Mouse (Mus musculus) spleen, adult 2 months (tissue): Measurements from ENCODE around the gene Prss50. TPM values are rescaled to one million over a fixed set of nuclear protein-coding genes. Genes with fewer than 3 reads are reported as not detected.

ENCODE experiments used
- DNase-seq, 2 experiments: peaks; one replicate each; pipeline versions ENCODE4 v3.0.0 to v3.0.0-alpha.2; 2012 to 2021; ENCODE audit warnings: low spot score in 2 of 2, low read depth in 1 of 2
- H3K27ac ChIP-seq: fragments of 200-500 bp; 2 replicates; pipeline ENCODE4 v1.5.1; 2012; ENCODE audit warnings: low read length, inconsistent platforms; ENCODE audit not compliant: insufficient read depth
- H3K27me3 ChIP-seq: fragments of 200-500 bp; 2 replicates; pipeline ENCODE4 v1.6.1; 2012; ENCODE audit warnings: mild to moderate bottlenecking, moderate library complexity, low read length, inconsistent platforms; ENCODE audit not compliant: control insufficient read depth, insufficient read depth
- H3K36me3 ChIP-seq: fragments of 200-500 bp; 2 replicates; pipeline ENCODE4 v1.6.1; 2012; ENCODE audit warnings: mild to moderate bottlenecking, low read length, inconsistent platforms; ENCODE audit not compliant: control insufficient read depth, insufficient read depth
- H3K4me1 ChIP-seq: fragments of 200-500 bp; 2 replicates; pipeline ENCODE4 v1.6.1; 2011; ENCODE audit warnings: inconsistent platforms; ENCODE audit not compliant: control insufficient read depth, insufficient read depth, insufficient read length
- H3K4me3 ChIP-seq: fragments of 200-500 bp; 2 replicates; pipeline ENCODE4 v1.5.1; 2011; ENCODE audit warnings: mild to moderate bottlenecking, inconsistent platforms; ENCODE audit not compliant: insufficient read depth, insufficient read length; ENCODE audit errors: extremely low read depth
- CTCF ChIP-seq: fragments of 200-500 bp; IDR thresholded peaks from 2 replicates; pipeline ENCODE4 v1.5.1; 2011; ENCODE audit warnings: mild to moderate bottlenecking, inconsistent platforms; ENCODE audit not compliant: insufficient read depth, insufficient read length, insufficient replicate concordance; ENCODE audit errors: extremely low read depth
- POLR2A ChIP-seq: fragments of 200-500 bp; IDR thresholded peaks from 2 replicates; pipeline ENCODE4 v1.6.1; 2011; ENCODE audit warnings: low read depth, low read length, inconsistent platforms
- WGBS: fragments of 180-500 bp; shearing (Covaris S2); methylation state at CpG from one replicate; pipeline ENCODE4 v1.1.7; 2018; 5-methylcytosine and 5-hydroxymethylcytosine counted together
- polyA plus RNA-seq: library from polyadenylated mRNA; depleted of rRNA; stranded (reverse); fragments of >200 nt; gene quantifications from 2 replicates; pipeline ENCODE4 v1.2.3, GENCODE M21; 2012

Prss50 gene
- polyA plus RNA-seq, 1 experiment = 3.5 TPM

GRCm38 (mm10) chr9:110873681-110874659 lies 16.2 kb downstream of the Prss50 start:
- Histone ChIP-seq H3K4me3 (peak overlapping the region; percentile 13; the same call in 1 of the 2 replicates), H3K27ac (no peak overlapping the region), H3K27me3 (no peaks in the 10 kb centered on the region), H3K36me3 (no peaks in the 10 kb centered on the region), H3K4me1 (no peaks in the 10 kb centered on the region; the same call in 1 of the 2 replicates)
- WGBS = 31% methylated on average over 40 of the region's 40 CpGs
- no peak for DNase-seq
- TF ChIP-seq CTCF (no peak), POLR2A (no peak)

GRCm38 (mm10) chr9:110874660-110875191 lies 17.0 kb downstream of the Prss50 start:
- WGBS = 84% methylated on average over 3 of the region's 3 CpGs
- Histone ChIP-seq H3K27ac (no peak overlapping the region), H3K4me3 (no peak overlapping the region), H3K36me3 (no peaks in the 10 kb centered on the region), H3K27me3 (no peaks in the 10 kb centered on the region), H3K4me1 (no peaks in the 10 kb centered on the region; the same call in 1 of the 2 replicates)
- TF ChIP-seq POLR2A (no peak), CTCF (no peak)
- DNase-seq = no peak

GRCm38 (mm10) chr9:110875288-110875695 lies 17.5 kb downstream of the Prss50 start:
- no peak overlapping the region for H3K4me3 ChIP-seq
- no peak overlapping the region for H3K27ac ChIP-seq
- no peaks in the 10 kb centered on the region; the same call in 1 of the 2 replicates for H3K27me3 ChIP-seq
- no peak for TF ChIP-seq CTCF
- no peak for TF ChIP-seq POLR2A
- 78% methylated on average over 6 of the region's 6 CpGs for WGBS
- DNase-seq = no peak
- no peaks in the 10 kb centered on the region; the same call in 1 of the 2 replicates for H3K4me1 ChIP-seq
- no peaks in the 10 kb centered on the region for H3K36me3 ChIP-seq

GRCm38 (mm10) chr9:110877353-110877752 lies 19.6 kb downstream of the Prss50 start:
- no peak for TF ChIP-seq CTCF
- H3K36me3 ChIP-seq = no peaks in the 10 kb centered on the region
- no peaks in the 10 kb centered on the region; the same call in 1 of the 2 replicates for H3K27me3 ChIP-seq
- H3K4me1 ChIP-seq = no peaks in the 10 kb centered on the region; the same call in 1 of the 2 replicates
- DNase-seq = no peak
- peak overlapping the region; percentile 5; the same call in 1 of the 2 replicates for H3K27ac ChIP-seq
- no peak overlapping the region for H3K4me3 ChIP-seq
- 61% methylated on average over 1 of the region's 1 CpGs for WGBS

GRCm38 (mm10) chr9:110877888-110878287 lies 20.1 kb downstream of the Prss50 start:
- 77% methylated on average over 5 of the region's 5 CpGs for WGBS
- Histone ChIP-seq H3K27ac (0 out of 2 replicates have a peak overlapping the region, but pooled peaks have one; percentile 5), H3K36me3 (no peaks in the 10 kb centered on the region), H3K27me3 (no peaks in the 10 kb centered on the region; the same call in 1 of the 2 replicates), H3K4me1 (no peaks in the 10 kb centered on the region; the same call in 1 of the 2 replicates), H3K4me3 (no peak overlapping the region)
- no peak for TF ChIP-seq POLR2A
- TF ChIP-seq CTCF = no peak
- DNase-seq = no peak

GRCm38 (mm10) chr9:110879191-110879920 lies 21.6 kb downstream of the Prss50 start, which contains the start of gene Als2cl:
Gene Als2cl, plus strand, starts transcription at chr9:110879870.
- no peaks in the 10 kb centered on the region; the same call in 1 of the 2 replicates for H3K4me1 ChIP-seq
- 32% methylated on average over 12 of the region's 12 CpGs for WGBS
- DNase-seq = no peak

More at GRCm38 (mm10) chr9:110879191-110879920, 21.6 kb downstream of the Prss50 start, which contains the start of gene Als2cl:
- H3K27ac ChIP-seq = peak within 1 kb of the TSS; percentile 86
- H3K4me3 ChIP-seq = peak within 1 kb of the TSS; percentile 72
- no peaks in the 10 kb centered on the region; the same call in 1 of the 2 replicates for H3K27me3 ChIP-seq
- H3K36me3 ChIP-seq = no peaks in the 10 kb centered on the region
- TF ChIP-seq POLR2A = no peak
- TF ChIP-seq CTCF = no peak
